Comparison of ENCODE assay signal across 9 mouse cellular contexts in genomic region chr4:134779136-134779934, GRCm38 (mm10). TPM values are rescaled to one million over a fixed set of nuclear protein-coding genes. Genes with fewer than 3 reads are reported as not detected.
DNase-seq lines count a peak whose midpoint lies in the region; ATAC-seq and TF ChIP-seq lines count a peak whose summit lies in the region.
"Had no signal": no experiment of that assay in that cellular context is flagged by ENCODE, and none has a peak within 500 bp of the region (broad histone marks: within the 10 kb centered on the region; RNA-seq: fewer than 3 reads in every experiment).

No protein-coding gene starts in this region.

- peaks cover 19% of the 10 kb centered on the region for H3K4me1 ChIP-seq in liver, embryonic 16.5 days (ENCODE audit: control insufficient read depth, low read depth, low read length)
- no peaks in the 10 kb centered on the region for H3K4me1 ChIP-seq in midbrain, postnatal 0 days (ENCODE audit: insufficient read depth, low read length)

- no peak overlapping the region for H3K27ac ChIP-seq in liver, embryonic 16.5 days (ENCODE audit: low read length)
- H3K27ac ChIP-seq in midbrain, postnatal 0 days (ENCODE audit: low read depth, low read length), result no peak overlapping the region
- H3K27ac ChIP-seq: neural tube, embryonic 13.5 days had no signal

- H3K27me3 ChIP-seq in liver, embryonic 16.5 days (ENCODE audit: control insufficient read depth, insufficient read depth, low read depth, low read length), result no peaks in the 10 kb centered on the region
- H3K27me3 ChIP-seq in midbrain, postnatal 0 days (ENCODE audit: insufficient read depth, low read length), result no peaks in the 10 kb centered on the region
- H3K27me3 ChIP-seq: neural tube, embryonic 13.5 days had no signal

- H3K9me3 ChIP-seq in liver, embryonic 16.5 days (replicated peaks; ENCODE audit: control insufficient read depth, low read length), result no peaks in the 10 kb centered on the region
- H3K9me3 ChIP-seq in midbrain, postnatal 0 days (ENCODE audit: low read length), result no peaks in the 10 kb centered on the region
- H3K9me3 ChIP-seq: neural tube, embryonic 13.5 days had no signal

- no peaks in the 10 kb centered on the region for H3K36me3 ChIP-seq in liver, embryonic 16.5 days (ENCODE audit: control insufficient read depth, insufficient read depth)
- H3K36me3 ChIP-seq in midbrain, postnatal 0 days (ENCODE audit: insufficient read depth, low read length), result no peaks in the 10 kb centered on the region
- H3K36me3 ChIP-seq: neural tube, embryonic 13.5 days had no signal

- peak; percentile 29 for DNase-seq in 3T3-L1 (ENCODE audit: low read depth, low spot score)
- DNase-seq in adrenal gland, postnatal 14 days, result peak; percentile 82
- DNase-seq in heart, postnatal 4 days, result peak; percentile 66
- DNase-seq in thymus, postnatal 36 days, result no peak
- no peak for DNase-seq in midbrain, postnatal 0 days (ENCODE audit: low spot score)
- no peak for DNase-seq in frontal cortex, postnatal 25 days (ENCODE audit: low spot score in 2 of 2)

- no peak overlapping the region for H3K4me3 ChIP-seq in liver, embryonic 16.5 days (ENCODE audit: low read depth, low read length)
- H3K4me3 ChIP-seq in midbrain, postnatal 0 days (ENCODE audit: low read depth, low read length), result no peak overlapping the region
- H3K4me3 ChIP-seq: neural tube, embryonic 13.5 days had no signal

- TF ChIP-seq CTCF in midbrain, postnatal 0 days (IDR thresholded peaks at IDR 0.05), result no peak

- no peak overlapping the region for H3K4me2 ChIP-seq in liver, embryonic 16.5 days (ENCODE audit: low read depth, low read length)
- no peak overlapping the region for H3K4me2 ChIP-seq in midbrain, postnatal 0 days (ENCODE audit: low read depth, low read length, poor library complexity, severe bottlenecking)
- H3K4me2 ChIP-seq: neural tube, embryonic 13.5 days had no signal

- no peak overlapping the region for H3K9ac ChIP-seq in liver, embryonic 16.5 days (ENCODE audit: low read depth, low read length)
- no peak overlapping the region for H3K9ac ChIP-seq in midbrain, postnatal 0 days (replicated peaks; ENCODE audit: low read length, poor library complexity, severe bottlenecking)
- H3K9ac ChIP-seq: neural tube, embryonic 13.5 days had no signal

- ATAC-seq in liver, embryonic 16.5 days (ENCODE audit: low read depth), result peak; percentile 56
- no peak for ATAC-seq in inflammation-experienced regulatory T-cells, adult 6 months
- no peak for ATAC-seq in midbrain, postnatal 0 days (ENCODE audit: low FRiP score)

- 19% methylated on average over 14 of the region's 14 CpGs for WGBS in liver, embryonic 16.5 days (ENCODE audit: insufficient replicate concordance)
- 30% methylated on average over 14 of the region's 14 CpGs for WGBS in midbrain, postnatal 0 days

RNA-seq across cellular contexts. Expression of gene Ldlrap1, which starts 11.5 kb away (rescaled TPM):
- total RNA-seq in adrenal gland, postnatal 14 days (2021), result 46.4 and 53.1 TPM in 2 replicates
- 10 to 100 TPM; 21.6 to 22.4 TPM for total RNA-seq in heart, postnatal 4 days (2021)
- polyA plus RNA-seq in liver, embryonic 16.5 days (2015; fragmentation: Nextera tagmentation; extraction: Ambion mirVana), result 20.1 and 20.7 TPM in 2 replicates
- polyA plus RNA-seq in inflammation-experienced regulatory T-cells, adult 6 months (2017; shearing (Covaris generic)), result 10 to 100 TPM; 14.2 to 31.3 (median 24.4) TPM
- total RNA-seq in midbrain, postnatal 0 days (2014; rRNA removed), result 1.9 and 3.1 TPM in 2 replicates
- 1.9 and 2.5 TPM in 2 replicates for polyA plus RNA-seq in midbrain, postnatal 0 days (2015; fragmentation: Nextera tagmentation; extraction: Ambion mirVana)

Comparison
In these comparisons a context has a peak if more than half of its experiments do, and no peak if none do; other contexts are left out.
1. DNase-seq: peak in 3T3-L1 (single experiment), adrenal gland, postnatal 14 days (single experiment) and heart, postnatal 4 days (single experiment); none in thymus, postnatal 36 days (0 of 2), midbrain, postnatal 0 days (single experiment) and frontal cortex, postnatal 25 days (0 of 2).